Mouse (Mus musculus) lung, embryonic 15.5 days (tissue): ENCODE data around the gene Slc12a7. TPM values are rescaled to one million over a fixed set of nuclear protein-coding genes. Genes with fewer than 3 reads are reported as not detected.

Experiments used
- ATAC-seq: fragments of 200-750 bp; cut with Nextera tagmentation; 2 replicates; pipeline ENCODE4 v1.8.0; 2017; ENCODE audit warnings: moderate number of reproducible peaks, borderline replicate concordance; ENCODE audit not compliant: low FRiP score, low TSS enrichment; ENCODE audit errors: extremely low read depth
- H3K27ac ChIP-seq: fragments of 300-500 bp; sonication (generic); 2 replicates; pipeline ENCODE4 v1.5.1; 2015; ENCODE audit warnings: moderate library complexity, mild to moderate bottlenecking, inconsistent platforms
- H3K27me3 ChIP-seq: fragments of 300-500 bp; sonication (generic); 2 replicates; pipeline ENCODE4 v1.6.1; 2015; ENCODE audit warnings: inconsistent platforms
- H3K36me3 ChIP-seq: fragments of 300-500 bp; sonication (generic); 2 replicates; pipeline ENCODE4 v1.6.1; 2015; ENCODE audit warnings: inconsistent platforms
- H3K4me1 ChIP-seq: fragments of 300-500 bp; sonication (generic); 2 replicates; pipeline ENCODE4 v1.6.1; 2015; ENCODE audit warnings: inconsistent platforms
- H3K4me2 ChIP-seq: fragments of 300-500 bp; sonication (generic); 2 replicates; pipeline ENCODE4 v1.6.1; 2015; ENCODE audit warnings: inconsistent platforms, mild to moderate bottlenecking, moderate library complexity
- H3K4me3 ChIP-seq: fragments of 300-500 bp; sonication (generic); 2 replicates; pipeline ENCODE4 v1.5.1; 2015; ENCODE audit warnings: mild to moderate bottlenecking, inconsistent platforms
- H3K9ac ChIP-seq: fragments of 300-500 bp; sonication (generic); 2 replicates; pipeline ENCODE4 v1.6.1; 2015; ENCODE audit warnings: inconsistent platforms
- H3K9me3 ChIP-seq: fragments of 300-500 bp; sonication (generic); 2 replicates; pipeline ENCODE4 v1.6.1; 2016; ENCODE audit warnings: inconsistent platforms
- WGBS: fragments of 180-500 bp; shearing (Covaris S2); methylation state at CpG from one replicate; pipeline ENCODE4 v1.1.7; 2015; 5-methylcytosine and 5-hydroxymethylcytosine counted together
- polyA plus RNA-seq: library from polyadenylated mRNA; unstranded; fragments of >200 nt; fragmentation: Nextera tagmentation; extraction: Ambion mirVana; gene quantifications from 2 replicates; pipeline ENCODE4 v1.2.1, GENCODE M21; 2015

Slc12a7 gene
- polyA plus RNA-seq, 1 experiment from 2014 or later, result 16.7 TPM

- Histone ChIP-seq H3K27ac (peak overlapping the region; percentile 36; the same call in 1 of the 2 replicates), H3K27me3 (no peaks in the 10 kb centered on the region), H3K4me1 (no peaks in the 10 kb centered on the region), H3K4me2 (no peak overlapping the region), H3K36me3 (no peaks in the 10 kb centered on the region), H3K4me3 (no peak overlapping the region), H3K9ac (no peak overlapping the region), H3K9me3 (no peaks in the 10 kb centered on the region)
- WGBS, result 38% methylated on average over 15 of the region's 15 CpGs
- ATAC-seq, result no peak
These were observed 16.0 kb downstream of the Slc12a7 start for GRCm38 (mm10) chr13:73748663-73749440.

DNA sequence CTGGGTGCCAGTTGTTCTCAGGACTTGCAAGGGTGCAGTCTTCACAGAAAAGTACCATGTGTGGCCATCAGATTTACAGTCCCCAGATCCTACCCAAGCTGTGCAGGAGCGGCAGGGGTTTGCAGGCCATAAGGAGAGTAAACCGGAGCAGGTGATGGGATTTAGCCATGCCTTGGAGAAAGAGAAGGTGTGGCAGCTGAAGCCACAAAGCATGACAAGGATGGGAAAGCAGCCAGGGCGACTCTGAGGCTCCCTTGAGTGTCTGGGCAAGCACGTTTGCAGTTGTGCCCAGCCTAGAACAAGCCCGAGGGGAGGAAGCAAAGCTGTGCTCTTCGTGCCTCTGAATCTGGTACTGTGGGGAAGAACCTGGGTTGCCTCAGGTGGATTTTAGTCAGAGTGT is 17.5 kb downstream of the Slc12a7 start:
- Histone ChIP-seq H3K27me3 (no peaks in the 10 kb centered on the region), H3K36me3 (no peaks in the 10 kb centered on the region), H3K9me3 (no peaks in the 10 kb centered on the region), H3K9ac (no peak overlapping the region), H3K4me1 (no peaks in the 10 kb centered on the region), H3K4me2 (no peak overlapping the region), H3K27ac (no peak overlapping the region), H3K4me3 (no peak overlapping the region)
- ATAC-seq, result no peak
- WGBS, result 50% methylated on average over 6 of the region's 6 CpGs

GRCm38 (mm10) chr13:73751284-73751683 is 18.4 kb downstream of the Slc12a7 start:
- H3K27me3 ChIP-seq, result no peaks in the 10 kb centered on the region
- H3K4me2 ChIP-seq, result no peak overlapping the region
- WGBS, result 83% methylated on average over 3 of the region's 3 CpGs
- no peak overlapping the region for H3K4me3 ChIP-seq
- no peak overlapping the region for H3K27ac ChIP-seq
- H3K36me3 ChIP-seq, result no peaks in the 10 kb centered on the region
- ATAC-seq, result no peak
- no peak overlapping the region for H3K9ac ChIP-seq
- H3K4me1 ChIP-seq, result no peaks in the 10 kb centered on the region
- H3K9me3 ChIP-seq, result no peaks in the 10 kb centered on the region

DNA sequence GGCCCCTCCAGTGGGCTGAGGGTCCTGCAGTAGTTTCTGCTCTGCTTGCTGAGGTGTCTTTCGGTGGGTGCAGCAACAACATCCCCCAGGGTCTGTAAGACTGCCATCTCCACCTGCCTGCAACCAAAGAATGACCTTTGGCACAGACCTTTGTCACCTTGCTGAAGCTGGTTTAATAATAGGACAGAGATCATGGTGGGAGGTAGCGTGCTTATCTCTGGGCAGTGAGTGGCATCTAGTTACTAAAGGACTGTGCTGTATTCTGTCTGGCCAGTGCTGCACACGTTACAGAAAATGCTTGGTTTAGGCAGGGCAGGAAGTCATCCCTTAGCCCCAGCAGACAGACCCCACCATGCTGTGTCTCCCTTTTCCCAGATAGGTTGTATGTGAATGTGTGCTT is 22.9 kb downstream of the Slc12a7 start:
- no peak for ATAC-seq

DNA sequence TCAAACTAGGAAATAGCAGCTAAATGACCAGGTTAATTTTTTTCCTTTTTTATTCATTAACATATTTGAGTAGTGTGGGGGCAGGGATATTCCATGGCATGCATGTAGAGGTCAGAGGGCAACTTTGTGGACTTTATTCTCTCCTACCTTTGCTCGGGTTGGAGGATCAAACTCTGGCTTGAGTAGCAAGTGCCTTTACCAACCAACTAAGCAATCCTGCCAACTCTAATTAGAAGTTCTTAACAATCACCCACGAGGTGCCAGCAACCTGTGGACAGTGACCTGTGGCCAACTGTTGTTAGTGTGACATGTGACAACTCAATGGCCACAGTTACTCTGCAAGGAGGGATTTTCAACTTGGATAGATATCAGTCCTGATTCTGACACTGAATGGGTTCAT is 24.0 kb downstream of the Slc12a7 start:
- Histone ChIP-seq H3K4me1 (no peaks in the 10 kb centered on the region), H3K27me3 (no peaks in the 10 kb centered on the region), H3K4me3 (no peak overlapping the region), H3K27ac (no peak overlapping the region), H3K9me3 (no peaks in the 10 kb centered on the region), H3K4me2 (no peak overlapping the region), H3K9ac (no peak overlapping the region), H3K36me3 (no peaks in the 10 kb centered on the region)
- ATAC-seq, result no peak
- 40% methylated on average over 2 of the region's 2 CpGs for WGBS

More for the DNA sequence above, 22.9 kb downstream of the Slc12a7 start:
- Histone ChIP-seq H3K4me1 (no peaks in the 10 kb centered on the region), H3K27me3 (no peaks in the 10 kb centered on the region), H3K9ac (no peak overlapping the region), H3K36me3 (no peaks in the 10 kb centered on the region), H3K4me2 (no peak overlapping the region), H3K4me3 (no peak overlapping the region), H3K9me3 (no peaks in the 10 kb centered on the region), H3K27ac (no peak overlapping the region)
- WGBS, result 56% methylated on average over 3 of the region's 3 CpGs

GRCm38 (mm10) chr13:73757362-73757761 is 24.5 kb downstream of the Slc12a7 start:
- Histone ChIP-seq H3K27ac (no peak overlapping the region), H3K4me2 (no peak overlapping the region), H3K36me3 (no peaks in the 10 kb centered on the region), H3K27me3 (no peaks in the 10 kb centered on the region), H3K4me3 (no peak overlapping the region), H3K9me3 (no peaks in the 10 kb centered on the region), H3K4me1 (no peaks in the 10 kb centered on the region), H3K9ac (no peak overlapping the region)
- ATAC-seq, result no peak

GRCm38 (mm10) chr13:73759596-73759995 is 26.7 kb downstream of the Slc12a7 start:
- Histone ChIP-seq H3K4me3 (no peak overlapping the region), H3K9me3 (no peaks in the 10 kb centered on the region), H3K4me1 (peaks cover 5% of the 10 kb centered on the region; the same call in 1 of the 2 replicates), H3K27me3 (no peaks in the 10 kb centered on the region), H3K9ac (no peak overlapping the region), H3K36me3 (no peaks in the 10 kb centered on the region), H3K27ac (no peak overlapping the region), H3K4me2 (no peak overlapping the region)
- WGBS, result 72% methylated on average over 3 of the region's 3 CpGs
- no peak for ATAC-seq

- Histone ChIP-seq H3K27me3 (no peaks in the 10 kb centered on the region), H3K27ac (no peak overlapping the region), H3K4me3 (no peak overlapping the region), H3K4me2 (no peak overlapping the region), H3K4me1 (peaks cover 11% of the 10 kb centered on the region), H3K9me3 (no peaks in the 10 kb centered on the region), H3K36me3 (no peaks in the 10 kb centered on the region), H3K9ac (no peak overlapping the region)
- WGBS, result 84% methylated on average over 3 of the region's 3 CpGs
- ATAC-seq, result no peak
These were observed 27.2 kb downstream of the Slc12a7 start for GRCm38 (mm10) chr13:73760126-73760525.

DNA sequence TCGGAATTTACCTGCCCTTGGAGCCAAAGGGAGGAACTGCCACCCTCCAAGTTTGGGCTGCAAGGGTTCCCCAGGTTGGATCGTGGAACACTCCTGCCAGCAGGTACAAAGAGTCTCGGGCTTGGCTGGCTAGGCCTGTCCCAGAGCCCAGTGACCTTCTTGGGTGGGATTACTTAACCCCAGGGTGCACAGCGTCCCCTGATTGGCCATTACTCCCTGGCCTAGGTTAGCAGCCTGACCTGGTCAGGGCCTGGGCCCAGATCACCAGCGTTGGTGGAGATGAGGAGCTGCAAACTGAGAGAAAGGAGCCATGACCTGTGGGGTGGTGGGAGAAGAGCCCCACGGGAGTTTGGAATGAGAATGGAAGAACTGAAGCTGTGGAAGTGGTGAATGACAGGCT is 30.0 kb downstream of the Slc12a7 start:
- Histone ChIP-seq H3K27me3 (no peaks in the 10 kb centered on the region), H3K4me1 (peaks cover 15% of the 10 kb centered on the region), H3K9ac (no peak overlapping the region), H3K36me3 (no peaks in the 10 kb centered on the region), H3K4me2 (peak overlapping the region; percentile 98), H3K9me3 (no peaks in the 10 kb centered on the region), H3K4me3 (peak overlapping the region; percentile 80), H3K27ac (no peak overlapping the region)
- peak; percentile 5 for ATAC-seq
- WGBS, result 30% methylated on average over 6 of the region's 6 CpGs

DNA sequence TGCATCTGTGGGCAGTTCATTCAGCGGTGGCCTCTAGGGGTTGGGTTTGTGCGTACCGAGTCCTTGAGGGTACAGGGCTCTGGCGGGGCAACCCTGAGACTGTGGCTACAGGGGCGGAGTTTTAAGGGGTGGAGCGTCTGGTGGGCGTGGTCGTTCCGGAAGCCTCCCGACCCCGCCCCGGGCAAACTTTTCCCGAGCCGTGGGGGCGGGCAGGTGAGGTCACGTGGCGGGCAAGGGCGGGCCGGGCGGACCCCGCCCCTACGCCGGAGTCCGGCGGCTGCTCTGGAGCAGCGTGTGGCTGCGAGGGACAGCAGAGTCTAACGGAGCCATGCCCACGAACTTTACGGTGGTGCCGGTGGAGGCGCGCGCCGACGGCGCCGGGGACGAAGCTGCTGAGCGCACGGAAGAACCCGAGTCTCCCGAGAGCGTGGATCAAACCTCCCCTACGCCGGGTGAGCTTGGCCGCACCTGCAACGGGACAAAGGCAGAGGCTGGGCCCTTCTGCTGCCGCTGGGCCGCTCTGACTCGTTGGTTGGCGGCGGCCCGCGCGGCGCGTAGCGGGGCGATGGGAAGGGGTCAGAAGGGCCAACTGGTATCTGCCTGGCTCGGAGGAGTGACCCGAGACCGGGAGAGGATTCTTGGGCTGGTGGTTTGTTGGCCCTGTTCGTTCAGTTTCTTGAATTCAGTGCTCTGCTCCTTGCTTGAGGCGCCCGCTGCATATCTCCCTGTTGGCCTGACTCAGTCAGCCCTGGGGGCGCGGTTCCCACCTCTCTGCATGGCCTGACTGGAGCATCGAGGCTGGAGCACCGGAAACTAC is 30.8 kb downstream of the Slc12a7 start:
- H3K4me2 ChIP-seq, result peak overlapping the region; percentile 98
- H3K36me3 ChIP-seq, result no peaks in the 10 kb centered on the region
- WGBS, result under 1% methylated on average over 70 of the region's 70 CpGs
- peak overlapping the region; percentile 63 for H3K27ac ChIP-seq
- H3K27me3 ChIP-seq, result no peaks in the 10 kb centered on the region
- H3K4me3 ChIP-seq, result peak overlapping the region; percentile 80
- H3K4me1 ChIP-seq, result peaks cover 17% of the 10 kb centered on the region
- H3K9ac ChIP-seq, result peak overlapping the region; percentile 73
- ATAC-seq, result peak; percentile 92
- H3K9me3 ChIP-seq, result no peaks in the 10 kb centered on the region

GRCm38 (mm10) chr13:73764256-73764775 is 31.4 kb downstream of the Slc12a7 start:
- H3K36me3 ChIP-seq, result no peaks in the 10 kb centered on the region
- ATAC-seq, result no peak
- H3K9me3 ChIP-seq, result no peaks in the 10 kb centered on the region
- H3K27me3 ChIP-seq, result no peaks in the 10 kb centered on the region
- peaks cover 18% of the 10 kb centered on the region for H3K4me1 ChIP-seq
- H3K4me2 ChIP-seq, result peak overlapping the region; percentile 98
- H3K9ac ChIP-seq, result peak overlapping the region; percentile 73
- 3% methylated on average over 11 of the region's 11 CpGs for WGBS
- peak overlapping the region; percentile 63 for H3K27ac ChIP-seq
- peak overlapping the region; percentile 80 for H3K4me3 ChIP-seq

DNA sequence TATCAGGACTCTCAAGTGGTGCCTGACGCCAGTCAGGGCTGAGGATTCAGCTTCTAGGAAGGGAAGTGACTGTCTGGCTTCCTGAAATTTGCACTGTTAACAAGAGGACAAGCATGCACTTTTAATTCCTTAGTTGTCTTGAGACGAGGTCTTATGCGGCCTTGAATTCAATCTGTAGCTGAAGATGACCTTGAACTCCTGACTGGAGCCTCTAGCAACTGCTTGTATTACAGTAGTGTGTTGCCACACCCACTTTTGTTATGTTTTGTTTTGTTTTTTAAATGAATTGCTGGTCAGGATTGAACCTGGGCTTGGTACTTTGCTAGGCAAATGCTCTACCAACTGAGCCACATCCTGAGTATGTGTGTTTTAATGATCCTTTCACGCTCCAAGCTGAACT is 32.5 kb downstream of the Slc12a7 start:
- 62% methylated on average over 4 of the region's 4 CpGs for WGBS

More for the DNA sequence above, 32.5 kb downstream of the Slc12a7 start:
- no peak for ATAC-seq
- Histone ChIP-seq H3K4me2 (peak overlapping the region; percentile 98; the same call in 1 of the 2 replicates), H3K27ac (no peak overlapping the region), H3K4me3 (peak overlapping the region; percentile 80), H3K9ac (no peak overlapping the region), H3K27me3 (no peaks in the 10 kb centered on the region), H3K36me3 (no peaks in the 10 kb centered on the region), H3K9me3 (no peaks in the 10 kb centered on the region), H3K4me1 (peaks cover 27% of the 10 kb centered on the region)
